Mouse (Mus musculus) limb, embryonic 14.5 days (tissue): ENCODE results near the gene Zfp57. TPM values are rescaled to one million over a fixed set of nuclear protein-coding genes. Genes with fewer than 3 reads are reported as not detected.
"Not testable (repeated sequence)": the region's sequence is repeated elsewhere in the genome, so short reads cannot be mapped to it uniquely, and the experiment has no call there.

Source experiments
- ATAC-seq: fragments of 200-750 bp; cut with Nextera tagmentation; 2 replicates; pipeline ENCODE4 v1.8.0; 2017; ENCODE audit warnings: low read depth, moderate number of reproducible peaks, moderate TSS enrichment; ENCODE audit not compliant: low FRiP score
- DNase-seq: peaks from one replicate; pipeline ENCODE4 v3.0.0-alpha.2; 2015; ENCODE audit warnings: low spot score
- H3K27ac ChIP-seq: fragments of 300-500 bp; sonication (generic); replicated peaks from 2 replicates; pipeline ENCODE4 v1.5.1; 2014; ENCODE audit warnings: low read depth, mild to moderate bottlenecking, low read length, moderate library complexity, mixed read lengths
- H3K27me3 ChIP-seq: fragments of 300-500 bp; sonication (generic); 2 replicates; pipeline ENCODE4 v1.6.1; 2014; ENCODE audit warnings: low read length, mixed read lengths; ENCODE audit not compliant: control insufficient read depth, insufficient read depth
- H3K36me3 ChIP-seq: fragments of 300-500 bp; sonication (generic); 2 replicates; pipeline ENCODE4 v1.6.1; 2014; ENCODE audit warnings: mild to moderate bottlenecking, low read length, moderate library complexity, mixed read lengths; ENCODE audit not compliant: control insufficient read depth, insufficient read depth
- H3K4me1 ChIP-seq: fragments of 300-500 bp; sonication (generic); 2 replicates; pipeline ENCODE4 v1.6.1; 2014; ENCODE audit warnings: antibody characterized with exemption, low read length, mixed read lengths; ENCODE audit not compliant: control insufficient read depth, insufficient read depth
- H3K4me2 ChIP-seq: fragments of 300-500 bp; sonication (generic); replicated peaks from 2 replicates; pipeline ENCODE4 v1.6.1; 2014; ENCODE audit warnings: low read depth, mild to moderate bottlenecking, low read length, moderate library complexity; ENCODE audit not compliant: severe bottlenecking
- H3K4me3 ChIP-seq: fragments of 300-500 bp; sonication (generic); replicated peaks from 2 replicates; pipeline ENCODE4 v1.5.1; 2014; ENCODE audit warnings: low read length
- H3K9ac ChIP-seq: fragments of 300-500 bp; sonication (generic); 2 replicates; pipeline ENCODE4 v1.6.1; 2014; ENCODE audit warnings: mild to moderate bottlenecking, low read depth, low read length, moderate library complexity; ENCODE audit not compliant: severe bottlenecking
- H3K9me3 ChIP-seq: fragments of 300-500 bp; sonication (generic); 2 replicates; pipeline ENCODE4 v1.6.1; 2016; ENCODE audit warnings: low read length; ENCODE audit not compliant: control insufficient read depth
- POLR2A ChIP-seq: fragments of 200-500 bp; IDR thresholded peaks from 2 replicates; pipeline ENCODE4 v1.8.0; 2012; ENCODE audit warnings: inconsistent platforms, mild to moderate bottlenecking, moderate library complexity, borderline replicate concordance; ENCODE audit not compliant: insufficient read depth, insufficient read length; ENCODE audit errors: extremely low read depth
- WGBS: fragments of 180-500 bp; shearing (Covaris S2); extraction: QIAGEN DNeasy Blood & Tissue Kit; methylation state at CpG from one replicate; pipeline ENCODE4 v1.1.7; 2014; 5-methylcytosine and 5-hydroxymethylcytosine counted together
- polyA plus RNA-seq, 2 experiments: library from polyadenylated mRNA; depleted of rRNA in 1 of 2; stranded (reverse) in 1 of 2; unstranded in 1 of 2; fragments of >200 nt; fragmentation: Nextera tagmentation in 1 of 2; extraction: Ambion mirVana in 1 of 2; gene quantifications; 2 replicates each; pipeline versions ENCODE4 v1.2.1 to v1.2.3; 2012 to 2014

Gene Zfp57
- polyA plus RNA-seq, 2 experiments: 86.1 to 149 TPM

GRCm38 (mm10) chr17:36981221-36981813, 19.6 kb upstream of the Zfp57 start, which contains the start of gene 2410137M14Rik:
Gene 2410137M14Rik (minus strand): TSS chr17:36981237.
- 12% methylated on average over 18 of the region's 18 CpGs for WGBS
- 0 out of 2 replicates have a peak within 1 kb of the TSS, but pooled peaks have one; percentile 1 for H3K9ac ChIP-seq
- H3K27ac ChIP-seq: no peak within 1 kb of the TSS
- no peak for TF ChIP-seq POLR2A
- no peak for ATAC-seq
- no peaks in the 10 kb centered on the region for H3K9me3 ChIP-seq
- no peaks in the 10 kb centered on the region; the same call in 1 of the 2 replicates for H3K4me1 ChIP-seq
- no peaks in the 10 kb centered on the region for H3K27me3 ChIP-seq
- peak within 1 kb of the TSS; percentile 28 for H3K4me2 ChIP-seq
- H3K4me3 ChIP-seq: no peak within 1 kb of the TSS
- no peaks in the 10 kb centered on the region for H3K36me3 ChIP-seq
- no peak for DNase-seq

- TF ChIP-seq POLR2A: no peak
- 10% methylated on average over 4 of the region's 4 CpGs for WGBS
- Histone ChIP-seq H3K27me3 (no peaks in the 10 kb centered on the region), H3K4me1 (no peaks in the 10 kb centered on the region; the same call in 1 of the 2 replicates), H3K4me2 (peak overlapping the region; percentile 28), H3K9me3 (no peaks in the 10 kb centered on the region), H3K4me3 (no peak overlapping the region), H3K27ac (no peak overlapping the region), H3K36me3 (no peaks in the 10 kb centered on the region), H3K9ac (no peak overlapping the region)
- ATAC-seq (no peak), DNase-seq (no peak)
Observed at GRCm38 (mm10) chr17:36981845-36982244, 19.1 kb upstream of the Zfp57 start.

GRCm38 (mm10) chr17:36982253-36983155, 18.5 kb upstream of the Zfp57 start:
- DNase-seq (peak; percentile 10), ATAC-seq (no peak)
- no peaks in the 10 kb centered on the region for H3K36me3 ChIP-seq
- H3K9me3 ChIP-seq: no peaks in the 10 kb centered on the region
- peaks cover 2% of the 10 kb centered on the region; the same call in 1 of the 2 replicates for H3K27me3 ChIP-seq
- H3K4me1 ChIP-seq: no peaks in the 10 kb centered on the region; the same call in 1 of the 2 replicates
- no peak overlapping the region for H3K9ac ChIP-seq
- WGBS: 29% methylated on average over 5 of the region's 5 CpGs
- no peak for TF ChIP-seq POLR2A
- H3K27ac ChIP-seq: no peak overlapping the region
- no peak overlapping the region for H3K4me2 ChIP-seq
- no peak overlapping the region for H3K4me3 ChIP-seq

- no peak for DNase-seq
- 5% methylated on average over 24 of the region's 24 CpGs for WGBS
- H3K9me3 ChIP-seq: no peaks in the 10 kb centered on the region
- peaks cover 22% of the 10 kb centered on the region for H3K27me3 ChIP-seq
- peak overlapping the region; percentile 10; the same call in 1 of the 2 replicates for H3K4me3 ChIP-seq
- no peak for TF ChIP-seq POLR2A
- H3K36me3 ChIP-seq: no peaks in the 10 kb centered on the region
- no peak for ATAC-seq
- H3K4me1 ChIP-seq: no peaks in the 10 kb centered on the region
- H3K9ac ChIP-seq: no peak overlapping the region
- no peak overlapping the region for H3K27ac ChIP-seq
- 0 out of 2 replicates have a peak overlapping the region, but pooled peaks have one; percentile 18 for H3K4me2 ChIP-seq
Observed at GRCm38 (mm10) chr17:36988475-36988874, 12.5 kb upstream of the Zfp57 start.

- Histone ChIP-seq H3K9ac (no peak within 1 kb of the TSS), H3K4me3 (peak within 1 kb of the TSS; percentile 10; the same call in 1 of the 2 replicates), H3K27ac (no peak within 1 kb of the TSS), H3K4me2 (0 out of 2 replicates have a peak within 1 kb of the TSS, but pooled peaks have one; percentile 18), H3K4me1 (no peaks in the 10 kb centered on the region), H3K9me3 (no peaks in the 10 kb centered on the region), H3K36me3 (no peaks in the 10 kb centered on the region), H3K27me3 (peaks cover 22% of the 10 kb centered on the region)
- DNase-seq: no peak
- TF ChIP-seq POLR2A: no peak
- no peak for ATAC-seq
- 28% methylated on average over 5 of the region's 5 CpGs for WGBS
Observed at GRCm38 (mm10) chr17:36989437-36989836, 11.5 kb upstream of the Zfp57 start, which contains the start of gene H2-M5. Gene H2-M5 (minus strand): TSS chr17:36989537.

- DNase-seq, ATAC-seq, H3K9ac ChIP-seq, H3K4me2 ChIP-seq, H3K27ac ChIP-seq, H3K4me1 ChIP-seq, H3K9me3 ChIP-seq, H3K36me3 ChIP-seq, H3K4me3 ChIP-seq: not testable (repeated sequence)
- 86% methylated on average over 6 of the region's 6 CpGs for WGBS
- H3K27me3 ChIP-seq: peaks cover 22% of the 10 kb centered on the region
Observed at GRCm38 (mm10) chr17:36990630-36991029, 10.3 kb upstream of the Zfp57 start.
